Mouse (Mus musculus) heart, postnatal 10 days (tissue): ENCODE data around the gene Irf2bpl. TPM values are rescaled to one million over a fixed set of nuclear protein-coding genes. Genes with fewer than 3 reads are reported as not detected.

ENCODE experiments used
- DNase-seq, 2 experiments: peaks; one replicate each; pipeline ENCODE4 v3.0.0; 2021
- intact Hi-C: fragments of 180-260 bp; cut with DNase I; formaldehyde crosslinking; loops from one replicate; pipeline ENCODE4 v1.15.1; 2025
- total RNA-seq, 2 experiments: library from RNA; stranded (reverse); gene quantifications; 2 replicates each; pipeline ENCODE4 v1.2.3; 2021

Irf2bpl gene
- total RNA-seq, 2 experiments from 2014 or later: 60.3 to 67.5 TPM

DNA sequence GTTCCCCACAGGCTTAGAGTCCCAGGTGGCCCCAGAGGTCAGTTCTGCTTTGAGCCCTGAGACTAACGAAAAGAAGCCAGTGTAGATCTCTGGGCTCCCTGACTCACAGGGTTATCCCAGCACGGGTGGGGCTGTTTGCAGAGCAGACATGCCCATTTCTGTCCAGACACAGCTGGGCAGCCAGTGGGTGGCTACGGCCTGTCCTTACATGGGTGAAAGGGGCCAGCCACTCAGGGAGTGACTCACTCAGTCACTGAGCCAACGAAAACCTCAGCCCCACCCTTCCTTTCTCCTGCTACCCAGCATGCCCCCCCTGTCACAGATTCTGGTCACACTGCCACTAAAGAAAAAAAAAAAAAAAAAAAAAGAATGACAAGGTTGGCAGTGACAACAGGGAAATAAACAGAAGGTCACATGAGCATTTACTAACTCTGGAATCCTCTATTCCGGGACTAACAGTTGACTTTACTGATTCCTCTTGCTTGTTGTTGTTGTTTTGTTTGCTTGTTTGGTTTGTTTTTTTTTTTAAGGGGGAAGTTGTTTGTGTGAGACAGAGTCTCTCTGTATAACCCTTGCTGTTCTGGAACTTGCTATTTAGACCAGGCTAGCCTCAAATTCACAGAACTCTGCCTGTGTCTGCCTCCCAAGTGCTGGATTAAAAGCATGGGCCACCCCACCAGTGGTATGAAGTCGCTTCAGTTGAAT is 50.7 kb downstream of the Irf2bpl start:
- peak; percentile 92 to 94 for DNase-seq
- intact Hi-C loops: loop anchor here (2.0 kb wide), 1 partner anchor 49 kb away; no protein-coding TSS in a partner anchor

DNA sequence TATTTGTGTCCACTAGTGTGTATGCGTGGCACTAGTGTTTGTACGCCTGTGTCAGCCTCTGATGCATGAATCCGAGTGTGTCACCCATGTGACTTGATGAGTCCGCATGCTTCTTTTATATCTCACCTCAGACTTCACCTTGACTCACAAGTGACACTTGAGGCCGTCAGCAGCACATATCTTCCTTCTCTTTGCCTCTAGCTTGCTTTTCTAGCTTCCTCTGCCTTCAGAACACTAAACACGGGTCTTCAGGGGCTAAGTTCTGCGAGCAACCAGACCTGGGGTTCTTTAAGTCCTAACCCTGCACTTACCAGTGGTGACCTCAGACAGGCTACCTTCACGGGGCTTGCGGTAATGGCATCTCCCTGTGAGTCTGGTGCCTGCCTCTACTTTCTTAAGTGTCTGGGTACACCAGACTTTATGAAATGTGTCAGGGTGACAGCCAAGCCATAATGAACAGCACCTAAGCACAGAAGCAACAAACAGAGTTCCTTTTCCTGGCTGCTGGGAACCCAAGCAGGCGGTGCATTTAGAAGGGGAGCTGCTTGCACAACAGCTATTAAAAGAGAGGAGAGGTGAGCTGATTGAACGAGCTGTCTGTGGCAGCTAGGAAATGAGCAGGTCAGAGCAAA is 51.9 kb downstream of the Irf2bpl start:
- DNase-seq: peak in 1 of 2 experiments; percentile 45
- intact Hi-C loops: loop anchor here (2.0 kb wide), 1 partner anchor 50 kb away; no protein-coding TSS in a partner anchor

DNA sequence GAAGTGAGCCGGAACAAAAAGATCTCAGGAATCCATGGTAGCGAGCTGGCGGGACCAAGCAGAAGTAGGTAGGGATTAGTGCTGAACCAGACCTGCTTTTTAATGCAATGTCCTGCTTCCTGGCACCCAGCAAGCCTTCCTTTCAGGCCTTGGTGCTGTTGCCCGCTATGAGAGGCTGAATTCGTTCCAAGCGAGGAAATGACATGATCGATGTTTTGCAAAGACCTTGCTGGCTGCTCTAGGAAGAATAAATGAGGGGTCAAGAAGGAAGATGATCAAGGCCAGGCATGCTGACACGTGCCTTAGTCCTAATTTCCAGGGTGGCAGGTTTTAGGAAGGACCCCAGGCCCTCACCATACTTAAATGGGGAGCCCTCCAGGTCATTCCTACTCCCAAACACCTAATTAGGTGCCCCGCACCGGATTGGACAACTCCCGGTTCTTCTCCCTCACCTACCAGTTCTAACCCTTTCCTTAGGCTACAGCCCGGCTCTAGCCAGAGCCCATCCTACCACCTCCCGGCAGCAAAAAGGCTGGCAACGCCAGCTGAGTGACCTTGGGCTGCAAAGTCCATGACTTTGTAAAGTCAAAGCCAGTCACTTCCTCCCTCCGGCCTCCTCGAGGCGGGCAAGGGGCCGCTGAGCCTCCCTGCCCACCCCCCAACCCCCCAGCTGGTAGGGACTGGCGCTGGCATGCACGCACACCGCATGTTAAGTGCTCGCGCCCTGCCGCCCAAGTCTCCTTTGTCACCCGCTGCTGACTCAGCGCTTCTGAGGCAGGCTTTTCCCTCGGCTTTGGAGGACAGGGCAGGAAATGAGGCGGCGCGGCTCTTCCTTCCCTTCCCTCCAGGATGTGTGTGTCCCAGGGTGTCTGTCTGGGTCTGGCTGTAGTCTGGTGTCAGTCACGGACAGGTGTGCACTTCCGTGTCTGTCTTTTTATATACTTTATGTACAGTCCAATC is 52.7 kb downstream of the Irf2bpl start:
- intact Hi-C loops: loop anchor here (2.0 kb wide), 1 partner anchor 51 kb away; no protein-coding TSS in a partner anchor
- peak; percentile 78 to 80 for DNase-seq

Other genes with a start within 250 kb of the Irf2bpl start
- gene Vash1, start 206.1 kb downstream of the Irf2bpl start, total RNA-seq: 10 to 100 TPM; 50.7 to 55.2 TPM
- gene Angel1, start 158.3 kb downstream of the Irf2bpl start, total RNA-seq: 1 to 10 TPM; 4.8 to 5.6 TPM
- gene Lrrc74a, start 150.4 kb downstream of the Irf2bpl start, total RNA-seq: not detected
- gene Cipc, start 62.2 kb upstream of the Irf2bpl start, total RNA-seq: 10 to 100 TPM; 36.5 to 45.1 TPM
- not detected for gene Zdhhc22, start 105.6 kb upstream of the Irf2bpl start, total RNA-seq
- under 1 TPM; 0.17 to 0.25 TPM for gene Tmem63c, start 136.5 kb upstream of the Irf2bpl start, total RNA-seq
- under 1 TPM in 1 of 2 experiments, not detected in 1; 0.17 TPM for gene Ngb, start 217.7 kb upstream of the Irf2bpl start, total RNA-seq